Comparison of ENCODE assay signal across 7 mouse cellular contexts in the genomic region with DNA sequence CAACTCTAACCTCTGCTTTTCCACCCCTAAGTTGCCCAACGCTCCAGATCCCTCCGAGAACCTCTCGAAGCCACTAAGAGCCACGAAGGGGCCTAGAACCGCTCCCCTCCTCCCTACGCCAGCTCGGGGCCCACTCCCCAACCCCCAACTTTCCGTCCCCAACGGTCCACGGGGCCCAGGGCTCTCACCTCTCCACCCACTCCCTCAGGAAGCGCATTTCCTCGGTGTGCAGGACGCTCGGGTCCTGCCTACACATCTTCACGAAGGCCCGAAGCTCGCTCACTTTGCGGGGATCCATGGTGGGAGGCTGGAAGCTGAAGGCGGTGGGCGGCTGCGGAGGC. TPM values are rescaled to one million over a fixed set of nuclear protein-coding genes. Genes with fewer than 3 reads are reported as not detected.
DNase-seq lines count a peak whose midpoint lies in the region; ATAC-seq and TF ChIP-seq lines count a peak whose summit lies in the region.

No protein-coding gene starts in this region.

- H3K27me3 ChIP-seq in lung, postnatal 0 days (replicated peaks; ENCODE audit: insufficient read depth, low read length) = no peaks in the 10 kb centered on the region
- no peaks in the 10 kb centered on the region for H3K27me3 ChIP-seq in limb, embryonic 13.5 days
- no peaks in the 10 kb centered on the region for H3K27me3 ChIP-seq in stomach, embryonic 15.5 days (replicated peaks)

- no peaks in the 10 kb centered on the region for H3K36me3 ChIP-seq in lung, postnatal 0 days (ENCODE audit: insufficient read depth, low read length)
- H3K36me3 ChIP-seq in limb, embryonic 13.5 days = 0 out of 2 replicates have a peak, but pooled peaks cover 4% of the 10 kb centered on the region
- no peaks in the 10 kb centered on the region for H3K36me3 ChIP-seq in stomach, embryonic 15.5 days

- H3K9ac ChIP-seq in lung, postnatal 0 days (replicated peaks; ENCODE audit: low read depth) = peak overlapping the region; percentile 78
- peak overlapping the region; percentile 94 for H3K9ac ChIP-seq in limb, embryonic 13.5 days
- peak overlapping the region; percentile 94 for H3K9ac ChIP-seq in stomach, embryonic 15.5 days

- ATAC-seq in lung, postnatal 0 days = no peak
- no peak; the same call in 1 of the 2 replicates for ATAC-seq in limb, embryonic 13.5 days (ENCODE audit: low FRiP score, low read depth)
- no peak for ATAC-seq in stomach, embryonic 15.5 days (ENCODE audit: insufficient read depth, low FRiP score, low read depth)

- peak overlapping the region; percentile 74 for H3K4me2 ChIP-seq in lung, postnatal 0 days (replicated peaks; ENCODE audit: low read depth, low read length)
- peak overlapping the region; percentile 82 for H3K4me2 ChIP-seq in limb, embryonic 13.5 days (replicated peaks)
- peak overlapping the region; percentile 59 for H3K4me2 ChIP-seq in stomach, embryonic 15.5 days

- H3K9me3 ChIP-seq in lung, postnatal 0 days (ENCODE audit: low read length) = no peaks in the 10 kb centered on the region
- H3K9me3 ChIP-seq in limb, embryonic 13.5 days = no peaks in the 10 kb centered on the region
- no peaks in the 10 kb centered on the region for H3K9me3 ChIP-seq in stomach, embryonic 15.5 days

- H3K27ac ChIP-seq in lung, postnatal 0 days (ENCODE audit: low read length) = peak overlapping the region; percentile 96
- peak overlapping the region; percentile 64 for H3K27ac ChIP-seq in embryonic fibroblast, embryonic 13.5 days (ENCODE audit: insufficient read depth, low read length)
- peak overlapping the region; percentile 91 for H3K27ac ChIP-seq in limb, embryonic 13.5 days
- peak overlapping the region; percentile 95 for H3K27ac ChIP-seq in stomach, embryonic 15.5 days

- peak overlapping the region; percentile 64 for H3K4me3 ChIP-seq in lung, postnatal 0 days (ENCODE audit: low read depth, low read length)
- peak overlapping the region; percentile 81 for H3K4me3 ChIP-seq in embryonic fibroblast, embryonic 13.5 days (ENCODE audit: insufficient read depth, low read length)
- H3K4me3 ChIP-seq in limb, embryonic 13.5 days = peak overlapping the region; percentile 95
- peak overlapping the region; percentile 99 for H3K4me3 ChIP-seq in stomach, embryonic 15.5 days (replicated peaks)

- H3K4me1 ChIP-seq in lung, postnatal 0 days (ENCODE audit: insufficient read depth, low read depth, low read length) = no peaks in the 10 kb centered on the region; the same call in 1 of the 2 replicates
- peaks cover 4% of the 10 kb centered on the region; the same call in 1 of the 2 replicates for H3K4me1 ChIP-seq in embryonic fibroblast, embryonic 13.5 days (ENCODE audit: control insufficient read depth, insufficient read depth, low read length)
- peaks cover 28% of the 10 kb centered on the region for H3K4me1 ChIP-seq in limb, embryonic 13.5 days
- H3K4me1 ChIP-seq in stomach, embryonic 15.5 days = peaks cover 7% of the 10 kb centered on the region; the same call in 1 of the 2 replicates

- DNase-seq in lung, postnatal 0 days (ENCODE audit: low spot score) = no peak
- DNase-seq in lung, postnatal 10 days = no peak
- DNase-seq in adrenal gland, postnatal 25 days = no peak
- DNase-seq in layer of hippocampus, adult 18-20 months (ENCODE audit: low spot score in 2 of 2) = no peak

- under 1% methylated on average over 21 of the region's 21 CpGs for WGBS in lung, postnatal 0 days
- under 1% methylated on average over 21 of the region's 21 CpGs for WGBS in limb, embryonic 13.5 days
- WGBS in stomach, embryonic 15.5 days = 0% methylated on average over 21 of the region's 21 CpGs

- TF ChIP-seq CTCF in lung, postnatal 0 days (IDR thresholded peaks at IDR 0.05) = no peak
- no peak for TF ChIP-seq CTCF in embryonic fibroblast, embryonic 13.5 days (IDR thresholded peaks at IDR 0.05; ENCODE audit: borderline replicate concordance, insufficient read depth, low read length)

- no peak for TF ChIP-seq POLR2A in embryonic fibroblast, embryonic 13.5 days (IDR thresholded peaks at IDR 0.05; ENCODE audit: low read depth, low read length)

- TF ChIP-seq EP300 in lung, postnatal 0 days (IDR thresholded peaks at IDR 0.05) = no peak

RNA-seq across cellular contexts. Expression of gene St13, which starts 0.6 kb away (rescaled TPM):
- 87.1 and 99.2 TPM in 2 replicates for polyA plus RNA-seq in lung, postnatal 0 days (2015; fragmentation: Nextera tagmentation; extraction: Ambion mirVana)
- polyA plus RNA-seq in embryonic fibroblast, embryonic 13.5 days (2011; ENCODE audit: insufficient read length, low read depth, missing spikeins) = 337 and 357 TPM in 2 replicates
- polyA plus RNA-seq in limb, embryonic 13.5 days (2015; fragmentation: Nextera tagmentation; extraction: Ambion mirVana) = 185 and 189 TPM in 2 replicates
- 146 and 152 TPM in 2 replicates for polyA plus RNA-seq in stomach, embryonic 15.5 days (2015; fragmentation: Nextera tagmentation; extraction: Ambion mirVana)
- total RNA-seq in adrenal gland, postnatal 25 days (2021) = 230 and 325 TPM in 2 replicates
- 100 to 1,000 TPM; 179 to 183 TPM for total RNA-seq in layer of hippocampus, adult 18-20 months (2021)

RNA-seq across cellular contexts. Expression of gene Xpnpep3, which starts 0.7 kb away (rescaled TPM):
- polyA plus RNA-seq in lung, postnatal 0 days (2015; fragmentation: Nextera tagmentation; extraction: Ambion mirVana) = 4.8 and 6.3 TPM in 2 replicates
- 12.4 and 21.8 TPM in 2 replicates for polyA plus RNA-seq in embryonic fibroblast, embryonic 13.5 days (2011; ENCODE audit: insufficient read length, low read depth, missing spikeins)
- 12.2 and 12.6 TPM in 2 replicates for polyA plus RNA-seq in limb, embryonic 13.5 days (2015; fragmentation: Nextera tagmentation; extraction: Ambion mirVana)
- 9.6 and 11.2 TPM in 2 replicates for polyA plus RNA-seq in stomach, embryonic 15.5 days (2015; fragmentation: Nextera tagmentation; extraction: Ambion mirVana)
- 19.4 and 26.1 TPM in 2 replicates for total RNA-seq in adrenal gland, postnatal 25 days (2021)
- 10 to 100 TPM; 14.3 to 16.6 TPM for total RNA-seq in layer of hippocampus, adult 18-20 months (2021)

RNA-seq across cellular contexts. Expression of gene Dnajb7, which starts 8.8 kb away (rescaled TPM):
- polyA plus RNA-seq in lung, postnatal 0 days (2015; fragmentation: Nextera tagmentation; extraction: Ambion mirVana) = 0.53 and 0.81 TPM in 2 replicates
- not detected in 2 replicates for polyA plus RNA-seq in embryonic fibroblast, embryonic 13.5 days (2011; ENCODE audit: insufficient read length, low read depth, missing spikeins)
- polyA plus RNA-seq in limb, embryonic 13.5 days (2015; fragmentation: Nextera tagmentation; extraction: Ambion mirVana) = 2.5 and 2.9 TPM in 2 replicates
- polyA plus RNA-seq in stomach, embryonic 15.5 days (2015; fragmentation: Nextera tagmentation; extraction: Ambion mirVana) = 1.8 and 2.1 TPM in 2 replicates
- not detected in 2 replicates for total RNA-seq in adrenal gland, postnatal 25 days (2021)
- total RNA-seq in layer of hippocampus, adult 18-20 months (2021) = not detected

RNA-seq across cellular contexts. Expression of gene Slc25a17, which starts 38.7 kb away (rescaled TPM):
- polyA plus RNA-seq in lung, postnatal 0 days (2015; fragmentation: Nextera tagmentation; extraction: Ambion mirVana) = 96.7 and 97.3 TPM in 2 replicates
- polyA plus RNA-seq in embryonic fibroblast, embryonic 13.5 days (2011; ENCODE audit: insufficient read length, low read depth, missing spikeins) = 89.1 and 93.1 TPM in 2 replicates
- 117 and 119 TPM in 2 replicates for polyA plus RNA-seq in limb, embryonic 13.5 days (2015; fragmentation: Nextera tagmentation; extraction: Ambion mirVana)
- polyA plus RNA-seq in stomach, embryonic 15.5 days (2015; fragmentation: Nextera tagmentation; extraction: Ambion mirVana) = 92.8 and 95.6 TPM in 2 replicates
- total RNA-seq in adrenal gland, postnatal 25 days (2021) = 82.7 and 85.5 TPM in 2 replicates
- total RNA-seq in layer of hippocampus, adult 18-20 months (2021) = 10 to 100 TPM; 37.9 to 43.3 TPM
